Mouse (Mus musculus) liver, postnatal 0 days (tissue): ENCODE data around the gene H3f3b.

Source experiments
- CTCF ChIP-seq: sonication (generic); IDR thresholded peaks from 2 replicates; pipeline ENCODE4 v1.5.1; 2016; ENCODE audit warnings: antibody characterized with exemption, low read depth
- EP300 ChIP-seq: IDR thresholded peaks from 2 replicates; pipeline ENCODE4 v1.6.1; 2016; ENCODE audit warnings: antibody characterized with exemption, low read depth, mild to moderate bottlenecking

- TF ChIP-seq CTCF (no peak), EP300 (no peak)
These were observed 27.2 kb downstream of the H3f3b start for GRCm38 (mm10) chr11:116000607-116001006.
